Mouse (Mus musculus): ENCODE data around the gene Hist1h3c. TPM values are rescaled to one million over a fixed set of nuclear protein-coding genes. Genes with fewer than 3 reads are reported as not detected.
"Not testable (repeated sequence)": the region's sequence is repeated elsewhere in the genome, so short reads cannot be mapped to it uniquely, and the experiment has no call there.

Gene Hist1h3c
- total RNA-seq (2014; fragmentation: Nextera tagmentation) (24.5 and 38.0 TPM in 2 replicates), total RNA-seq (2017) (507 and 886 TPM in 2 replicates)

DNA sequence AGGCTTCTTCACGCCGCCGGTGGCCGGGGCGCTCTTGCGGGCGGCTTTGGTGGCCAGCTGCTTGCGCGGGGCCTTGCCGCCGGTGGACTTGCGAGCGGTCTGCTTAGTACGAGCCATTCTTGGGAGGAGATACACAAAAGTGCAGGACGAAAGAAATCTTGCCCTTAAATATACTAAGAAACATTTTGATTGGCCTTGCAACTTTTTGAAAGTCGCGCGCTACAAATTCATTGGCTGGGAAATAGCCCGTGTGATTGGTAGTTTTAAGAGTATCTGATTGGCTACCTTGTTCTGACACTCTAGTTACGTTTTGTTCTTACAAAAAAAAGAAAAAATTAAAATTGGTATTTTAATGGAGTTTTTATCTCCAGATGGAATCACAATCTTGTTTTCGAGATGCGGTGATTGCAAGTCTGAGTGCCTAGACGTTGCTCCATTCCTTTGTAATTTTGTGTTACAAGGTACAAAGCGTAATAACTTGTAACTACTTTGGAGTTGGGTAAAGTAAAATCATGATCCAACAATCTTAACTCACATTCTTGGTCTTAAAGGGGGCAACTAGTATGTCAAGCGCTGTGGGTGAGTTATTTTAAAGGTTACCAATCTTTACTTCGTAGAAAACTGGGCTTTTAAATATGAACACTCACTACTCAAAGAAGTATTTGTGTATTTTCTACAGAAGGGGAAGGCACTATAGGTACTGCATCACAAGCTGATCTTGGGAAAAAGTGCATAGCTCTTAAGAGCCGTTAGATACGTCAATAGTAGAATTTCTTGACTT is at the start of gene Hist1h3c:
Hist1h3c (minus strand) TSS at position 222 of the 781 bp plus-strand sequence.
- ATAC-seq (replicated peaks; ENCODE audit: poor library complexity, severe bottlenecking): peak; percentile 50

DNA sequence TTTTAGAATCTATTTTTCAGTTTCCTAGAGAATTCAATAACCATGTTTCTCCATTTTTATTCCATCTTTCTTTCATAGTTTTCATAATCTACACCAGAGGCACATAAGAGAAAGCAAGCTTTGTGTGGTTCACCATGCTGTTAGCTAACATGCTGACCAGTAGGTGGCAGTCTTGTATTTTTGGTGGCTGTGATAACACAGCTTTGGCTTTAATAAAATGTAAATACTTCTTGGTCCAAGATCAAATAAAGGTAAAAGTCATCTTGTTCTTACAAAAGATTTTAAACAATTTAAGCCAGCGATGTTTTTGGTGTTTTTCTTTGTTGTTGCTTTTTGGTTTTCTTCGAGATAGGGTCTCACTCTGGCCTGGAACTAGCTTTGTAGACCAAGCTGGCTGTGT is 47.1 kb upstream of the Hist1h3c start:
- ATAC-seq (replicated peaks; ENCODE audit: poor library complexity, severe bottlenecking): peak; percentile 63

DNA sequence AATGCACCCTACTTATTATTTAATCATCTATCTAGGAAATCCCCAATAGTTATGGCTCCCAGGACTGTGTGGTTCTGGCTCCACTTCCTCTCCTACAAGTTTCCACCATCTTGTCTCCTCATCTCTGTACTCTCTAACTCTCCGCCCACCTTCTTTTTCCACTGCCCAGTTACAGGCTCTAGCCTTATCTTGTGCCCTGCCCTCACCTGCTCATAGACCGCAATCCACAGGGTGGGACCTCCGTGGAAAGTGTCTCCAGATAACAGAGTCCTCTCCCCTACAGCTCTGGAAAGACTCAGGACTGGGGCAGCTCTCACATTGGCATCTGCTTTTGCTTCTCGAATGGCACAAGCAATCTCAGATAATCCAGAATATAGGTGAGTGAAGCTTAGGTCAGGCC is 33.6 kb upstream of the Hist1h3c start:
- no peak for ATAC-seq (replicated peaks; ENCODE audit: poor library complexity, severe bottlenecking)

DNA sequence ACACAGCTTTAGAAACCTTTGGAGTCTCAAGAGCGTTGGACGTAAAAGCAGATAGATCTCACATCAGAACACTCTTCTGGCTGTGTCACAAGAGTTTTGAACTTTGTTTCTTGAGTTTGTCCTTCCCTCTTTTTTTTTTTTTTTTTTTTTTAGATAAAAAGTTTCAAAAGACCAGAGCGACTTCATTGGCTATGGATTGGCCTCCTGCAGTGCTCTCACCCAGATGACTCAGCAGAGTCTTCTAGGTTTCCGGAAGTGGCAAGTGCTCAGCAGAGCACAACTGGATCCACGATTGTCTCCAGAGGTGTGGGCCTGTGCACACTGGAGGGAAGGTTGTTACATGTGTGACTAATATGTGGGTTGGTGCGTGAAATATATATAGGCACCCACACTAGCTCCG is 32.9 kb upstream of the Hist1h3c start:
- ATAC-seq (replicated peaks; ENCODE audit: poor library complexity, severe bottlenecking): peak; percentile 95

DNA sequence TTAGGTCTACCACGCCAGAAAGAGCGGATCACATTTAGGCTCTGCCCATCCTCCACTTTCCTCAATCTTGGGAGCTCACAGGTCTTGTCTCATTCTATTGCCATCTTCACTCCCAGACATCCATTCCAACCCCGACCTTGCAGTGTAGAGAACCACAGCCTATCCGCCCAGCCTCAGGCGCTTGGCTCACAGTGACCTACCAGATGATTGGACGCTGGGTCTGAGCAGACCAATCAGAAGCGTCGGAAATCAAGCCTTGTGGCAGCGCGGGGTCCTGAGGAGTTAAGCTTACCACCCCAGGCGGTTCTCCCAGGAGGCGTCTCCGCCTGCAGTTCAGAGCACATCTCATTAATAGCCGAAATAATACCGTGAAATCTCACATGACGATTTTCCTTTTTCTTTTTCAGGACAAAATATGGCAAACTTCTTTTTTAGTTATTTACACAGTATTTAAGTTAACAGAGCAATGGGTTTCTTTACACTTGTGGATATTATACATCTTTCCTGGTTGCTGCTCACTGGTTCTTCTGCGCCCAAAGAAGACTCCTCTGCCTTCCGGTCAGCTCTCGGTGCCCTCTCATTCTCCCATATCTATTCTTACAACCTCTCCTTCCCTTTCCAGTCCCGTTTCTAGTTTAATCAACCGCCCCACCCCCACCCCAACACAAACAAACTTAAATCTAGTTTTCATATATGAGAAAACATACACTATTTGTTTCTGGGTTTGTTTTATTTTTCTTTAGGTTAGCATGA is 27.3 kb upstream of the Hist1h3c start:
- ATAC-seq (replicated peaks; ENCODE audit: poor library complexity, severe bottlenecking): peak; percentile 65

DNA sequence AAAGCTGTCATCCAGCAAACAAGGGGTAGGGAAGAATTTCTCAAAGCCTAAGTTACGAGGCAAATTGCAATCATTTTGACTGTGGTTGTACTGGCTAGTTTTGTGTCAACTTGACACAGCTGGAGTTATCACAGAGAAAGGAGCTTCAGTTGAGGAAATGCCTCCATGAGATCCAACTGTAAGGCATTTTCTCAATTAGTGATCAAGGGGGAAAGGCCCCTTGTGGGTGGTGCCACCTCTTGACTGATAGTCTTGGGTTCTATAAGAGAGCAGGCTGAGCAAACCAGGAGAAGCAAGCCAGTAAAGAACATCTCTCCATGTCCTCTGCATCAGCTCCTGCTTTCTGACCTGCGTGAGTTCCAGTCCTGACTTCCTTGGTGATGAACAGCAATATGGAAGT is 24.2 kb upstream of the Hist1h3c start, which contains the start of gene Trim38:
Trim38 (plus strand) TSS at position 301 of the 400 bp plus-strand sequence.
- not testable (repeated sequence) for ATAC-seq (replicated peaks; ENCODE audit: poor library complexity, severe bottlenecking)

DNA sequence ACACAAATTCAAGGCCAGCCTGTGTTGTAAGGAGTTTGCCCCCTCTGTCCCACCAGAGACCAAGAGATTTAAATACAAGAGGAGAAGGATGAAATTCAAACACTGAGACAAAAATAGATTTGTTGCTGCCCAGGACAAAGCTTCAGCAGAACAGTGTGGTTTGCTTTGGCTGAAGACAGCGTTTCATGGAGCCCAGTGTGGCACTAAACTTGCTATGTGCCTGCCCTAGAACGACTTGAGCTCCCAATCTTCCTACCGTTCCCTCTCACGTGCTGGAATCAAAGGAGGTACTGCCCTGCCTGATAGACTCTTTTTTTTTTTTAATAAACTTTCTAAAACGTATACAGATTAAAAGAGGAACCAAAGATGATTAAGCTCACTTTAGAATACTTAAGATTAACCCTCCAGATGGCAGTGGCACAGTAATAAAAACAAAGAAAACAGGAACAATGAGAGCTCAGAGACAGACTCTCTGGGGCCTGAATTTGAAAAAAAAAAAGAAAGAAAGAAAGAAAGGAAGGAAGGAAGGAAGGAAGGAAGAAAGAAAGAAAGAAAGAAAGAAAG is 23.5 kb upstream of the Hist1h3c start:
- ATAC-seq (replicated peaks; ENCODE audit: poor library complexity, severe bottlenecking): peak; percentile 46

DNA sequence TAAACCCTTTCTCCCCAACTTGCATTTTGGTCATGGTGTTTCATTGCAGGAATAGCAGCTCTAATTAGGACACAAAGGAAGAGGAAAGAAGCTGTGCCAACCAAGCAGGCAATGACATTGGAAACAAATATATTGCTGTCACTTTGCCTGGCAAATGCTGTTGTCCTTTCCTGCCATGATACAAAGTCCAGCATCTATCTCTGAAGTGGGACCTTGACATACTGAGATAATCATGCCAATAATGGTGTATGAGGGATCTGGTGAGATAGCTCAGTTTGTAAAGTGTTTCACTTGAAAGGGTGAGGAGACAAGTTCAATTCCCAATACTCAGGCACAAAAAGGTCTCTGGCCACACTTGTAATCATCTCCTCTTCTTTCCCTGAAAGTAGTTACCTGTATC is 21.4 kb upstream of the Hist1h3c start:
- no peak for ATAC-seq (replicated peaks; ENCODE audit: poor library complexity, severe bottlenecking)

DNA sequence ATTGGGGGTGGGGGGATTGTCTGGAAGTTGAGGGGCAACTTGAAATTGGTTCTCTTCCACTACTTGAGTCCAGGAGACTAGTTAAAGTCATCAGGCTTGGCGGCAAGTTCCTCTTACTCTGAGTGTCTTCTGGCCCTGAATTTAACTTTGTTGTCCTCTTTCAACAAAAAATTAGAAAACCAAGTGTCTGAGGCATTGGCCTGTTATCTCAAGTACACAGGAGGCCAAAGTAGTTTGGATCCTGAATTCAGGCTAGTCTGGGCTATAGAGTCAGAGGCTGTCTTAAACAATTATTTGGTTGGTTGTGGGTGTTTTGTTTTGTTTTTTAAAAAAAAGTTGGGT is 19.7 kb upstream of the Hist1h3c start:
- ATAC-seq (replicated peaks; ENCODE audit: poor library complexity, severe bottlenecking): no peak

DNA sequence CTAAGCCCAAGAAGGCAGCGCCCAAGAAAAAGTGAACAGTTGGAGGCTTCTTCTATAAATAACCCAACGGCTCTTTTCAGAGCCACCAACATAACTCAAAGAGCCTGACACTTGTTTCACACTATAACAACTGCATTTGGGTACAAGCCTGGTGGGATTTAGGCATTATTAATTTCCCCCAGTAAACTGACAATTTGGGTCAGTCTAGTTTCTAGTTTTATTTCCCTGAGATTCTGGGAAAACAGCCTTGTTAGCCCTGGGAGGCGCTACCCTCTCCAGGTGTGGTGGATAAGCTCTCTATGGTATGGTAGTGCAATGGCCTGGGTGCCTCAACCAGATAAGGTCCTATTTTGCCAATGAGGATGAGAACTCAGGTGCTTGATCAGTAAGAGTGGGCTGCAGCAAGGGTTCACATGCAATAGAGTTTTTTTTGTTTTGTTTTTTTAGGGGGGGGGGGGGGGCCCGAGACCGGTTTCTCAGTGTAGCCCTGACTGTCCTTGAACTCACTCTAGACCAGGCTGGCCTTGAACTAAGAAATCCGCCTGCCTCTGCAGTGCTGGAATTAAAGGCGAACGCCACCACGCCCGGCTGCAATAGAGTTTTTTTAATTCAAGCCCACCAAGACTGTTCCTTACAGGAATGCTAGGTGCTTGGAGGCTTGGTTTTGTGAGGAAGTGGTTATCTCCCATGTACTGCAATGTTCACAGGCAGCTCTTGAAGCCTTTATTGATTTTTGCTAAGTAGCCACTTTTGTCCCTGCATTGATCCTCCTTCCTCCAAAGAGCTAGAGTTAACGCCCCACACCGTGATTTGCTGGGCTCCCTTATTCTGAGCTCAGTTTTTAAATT is 19.1 kb upstream of the Hist1h3c start:
- no peak for ATAC-seq (replicated peaks; ENCODE audit: poor library complexity, severe bottlenecking)

DNA sequence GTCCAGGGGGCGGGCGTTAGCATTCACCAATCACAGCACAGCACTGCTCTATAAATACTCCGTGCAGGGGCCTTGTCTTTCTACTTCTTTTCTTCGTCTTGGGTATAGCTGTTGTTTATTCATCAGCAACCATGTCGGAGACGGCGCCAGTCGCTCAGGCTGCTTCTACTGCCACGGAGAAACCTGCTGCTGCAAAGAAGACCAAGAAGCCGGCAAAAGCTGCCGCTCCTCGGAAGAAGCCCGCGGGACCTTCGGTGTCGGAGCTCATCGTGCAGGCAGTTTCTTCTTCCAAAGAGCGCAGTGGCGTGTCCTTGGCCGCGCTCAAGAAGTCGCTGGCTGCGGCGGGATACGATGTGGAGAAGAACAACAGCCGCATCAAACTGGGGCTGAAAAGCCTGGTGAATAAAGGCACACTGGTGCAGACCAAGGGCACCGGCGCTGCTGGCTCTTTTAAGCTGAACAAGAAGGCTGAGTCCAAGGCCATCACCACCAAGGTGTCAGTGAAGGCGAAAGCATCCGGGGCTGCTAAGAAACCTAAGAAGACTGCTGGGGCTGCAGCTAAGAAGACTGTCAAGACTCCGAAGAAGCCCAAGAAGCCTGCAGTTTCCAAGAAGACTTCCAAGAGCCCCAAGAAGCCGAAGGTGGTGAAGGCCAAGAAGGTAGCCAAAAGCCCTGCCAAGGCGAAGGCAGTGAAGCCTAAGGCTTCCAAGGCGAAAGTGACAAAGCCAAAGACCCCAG is 18.4 kb upstream of the Hist1h3c start, which contains the start of gene Hist1h1a:
Hist1h1a (plus strand) TSS at position 81 of the 738 bp plus-strand sequence.
- ATAC-seq (replicated peaks; ENCODE audit: poor library complexity, severe bottlenecking): peak; percentile 49

DNA sequence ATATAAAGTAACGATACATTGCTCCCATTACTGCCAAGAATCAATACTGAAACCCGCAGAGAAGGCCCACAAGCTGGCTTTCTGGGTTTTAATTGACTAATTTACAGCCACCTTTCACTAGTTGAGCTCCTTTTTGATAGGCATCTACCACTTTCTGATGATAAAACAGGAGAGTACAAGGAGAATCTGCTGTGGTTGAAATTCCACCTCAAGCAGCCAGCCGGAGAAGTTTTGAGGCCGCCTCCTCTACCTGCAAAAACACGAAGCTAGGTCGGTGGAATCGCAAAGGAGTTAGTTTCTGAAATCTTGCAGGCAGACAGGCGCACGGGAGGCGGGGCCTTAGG is 17.8 kb upstream of the Hist1h3c start:
- no peak for ATAC-seq (replicated peaks; ENCODE audit: poor library complexity, severe bottlenecking)

DNA sequence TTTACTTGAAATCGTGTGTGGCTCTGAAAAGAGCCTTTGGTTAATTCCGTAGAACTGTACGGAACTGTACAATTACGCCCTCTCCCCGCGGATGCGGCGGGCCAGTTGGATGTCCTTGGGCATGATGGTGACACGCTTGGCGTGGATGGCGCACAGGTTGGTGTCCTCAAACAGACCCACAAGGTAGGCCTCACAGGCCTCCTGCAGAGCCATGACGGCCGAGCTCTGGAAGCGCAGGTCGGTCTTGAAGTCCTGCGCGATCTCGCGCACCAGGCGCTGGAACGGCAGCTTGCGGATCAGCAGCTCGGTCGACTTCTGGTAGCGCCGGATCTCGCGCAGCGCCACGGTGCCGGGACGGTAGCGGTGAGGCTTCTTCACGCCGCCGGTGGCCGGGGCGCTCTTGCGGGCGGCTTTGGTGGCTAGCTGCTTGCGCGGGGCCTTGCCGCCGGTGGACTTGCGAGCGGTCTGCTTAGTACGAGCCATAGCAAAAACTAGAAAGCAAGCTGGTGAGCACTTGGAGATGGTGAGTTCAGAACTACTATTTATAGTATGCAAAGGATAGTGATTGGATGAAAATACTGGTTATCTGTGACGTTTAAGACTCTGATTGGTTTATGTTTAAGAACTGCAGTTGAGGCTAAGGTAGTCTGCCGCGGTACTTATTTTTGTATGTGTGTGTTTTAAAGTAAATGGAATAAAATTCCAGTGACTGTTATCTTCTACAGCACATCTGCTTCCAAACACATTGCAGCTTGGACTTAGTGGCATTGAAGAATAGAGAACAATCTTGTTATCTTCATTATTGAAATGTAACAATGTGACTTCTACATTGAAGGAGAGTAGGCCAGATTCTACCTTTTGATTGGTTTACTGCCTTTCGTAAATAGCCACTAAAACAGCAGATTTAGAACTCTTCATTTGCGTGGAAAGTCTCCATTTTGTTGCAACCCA is 16.7 kb upstream of the Hist1h3c start, which contains the start of gene Hist1h3a:
Hist1h3a (minus strand) TSS at position 516 of the 951 bp plus-strand sequence.
- ATAC-seq (replicated peaks; ENCODE audit: poor library complexity, severe bottlenecking): peak; percentile 33

DNA sequence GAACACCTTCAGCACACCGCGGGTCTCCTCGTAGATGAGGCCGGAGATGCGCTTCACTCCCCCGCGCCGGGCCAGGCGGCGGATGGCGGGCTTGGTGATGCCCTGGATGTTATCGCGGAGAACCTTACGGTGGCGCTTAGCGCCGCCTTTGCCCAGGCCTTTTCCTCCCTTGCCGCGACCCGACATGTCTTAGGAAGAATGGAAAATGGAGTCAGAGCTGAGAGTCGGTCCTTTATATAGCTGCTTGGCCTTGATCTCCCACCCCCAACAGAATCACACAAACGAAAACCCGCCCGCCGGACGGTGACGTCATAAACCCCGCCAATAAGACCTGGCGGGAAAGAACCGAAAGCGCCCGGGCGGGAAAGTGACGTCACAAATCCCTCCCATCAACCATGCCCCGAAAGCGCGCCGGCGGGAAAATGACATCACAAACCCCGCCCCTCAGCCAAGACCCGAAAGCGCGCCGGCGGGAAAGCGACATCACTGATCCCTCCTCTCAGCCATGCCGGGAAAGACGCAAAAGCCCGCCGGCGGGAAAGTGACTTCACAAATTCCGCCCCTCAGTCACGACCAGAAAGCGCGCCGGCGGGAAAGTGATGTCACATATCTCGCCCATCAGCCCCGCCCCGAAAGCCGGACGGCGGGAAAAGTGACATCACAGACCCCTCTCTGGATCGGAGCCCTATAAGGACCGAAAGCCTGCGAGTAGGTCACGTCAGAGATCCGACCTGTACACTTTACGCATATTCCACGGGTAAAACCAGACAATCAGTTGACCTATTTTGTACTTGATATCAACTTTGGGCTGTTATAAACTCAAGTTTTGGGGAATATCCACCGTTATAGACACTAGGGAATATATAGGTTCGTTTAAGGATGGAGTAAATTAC is 15.8 kb upstream of the Hist1h3c start, which contains the start of gene Hist1h4a:
Hist1h4a (minus strand) TSS at position 259 of the 893 bp plus-strand sequence.
- ATAC-seq (replicated peaks; ENCODE audit: poor library complexity, severe bottlenecking): peak; percentile 51

DNA sequence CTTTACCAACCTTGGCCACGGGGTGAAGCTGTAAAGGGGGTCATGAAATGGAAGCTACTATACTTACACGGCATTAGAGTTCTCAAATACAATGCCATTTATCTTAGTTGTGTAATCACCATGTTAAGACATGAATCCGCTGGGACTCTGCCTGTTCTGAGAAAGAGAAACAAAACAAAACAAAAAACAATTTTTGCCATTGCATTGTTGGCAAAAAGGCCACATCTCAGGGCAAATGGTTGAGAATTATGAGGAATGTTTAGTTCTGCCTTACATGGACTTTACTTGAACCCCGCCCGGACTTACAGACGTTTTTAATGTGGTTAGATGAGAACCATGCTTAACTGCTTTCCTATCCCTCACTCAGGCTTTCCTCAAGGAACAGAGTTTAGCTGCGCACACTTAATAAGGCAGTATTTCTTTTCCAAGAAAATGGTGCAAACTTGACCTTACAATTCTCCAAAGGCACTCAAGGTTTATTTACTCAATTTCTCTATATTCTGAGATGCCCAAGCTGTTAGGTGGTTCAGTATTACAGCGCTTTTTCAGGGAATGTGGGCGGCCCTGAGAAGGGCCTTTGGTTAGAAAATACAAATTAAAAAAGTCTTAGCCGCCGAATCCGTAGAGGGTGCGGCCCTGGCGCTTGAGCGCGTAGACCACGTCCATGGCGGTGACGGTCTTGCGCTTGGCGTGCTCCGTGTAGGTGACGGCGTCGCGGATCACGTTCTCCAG is 15.0 kb upstream of the Hist1h3c start:
- 0 out of 2 replicates have a peak, but pooled peaks have one; percentile 3 for ATAC-seq (replicated peaks; ENCODE audit: poor library complexity, severe bottlenecking)

DNA sequence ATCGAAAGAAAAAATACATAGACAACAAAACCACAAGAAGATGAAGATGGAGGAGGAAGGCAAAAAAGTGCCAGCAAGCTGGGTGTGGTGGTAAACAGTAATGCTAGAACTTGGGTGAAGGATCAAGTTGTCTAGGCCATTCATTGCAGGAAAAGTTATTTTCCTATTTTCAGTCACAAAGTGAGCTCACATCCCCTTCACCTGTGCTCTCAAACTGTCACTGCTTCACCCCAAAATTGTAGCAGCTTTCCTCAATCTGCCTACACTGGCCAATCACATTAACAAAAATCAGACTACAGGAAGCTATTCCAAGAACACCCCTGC is 14.5 kb upstream of the Hist1h3c start:
- no peak for ATAC-seq (replicated peaks; ENCODE audit: poor library complexity, severe bottlenecking)

DNA sequence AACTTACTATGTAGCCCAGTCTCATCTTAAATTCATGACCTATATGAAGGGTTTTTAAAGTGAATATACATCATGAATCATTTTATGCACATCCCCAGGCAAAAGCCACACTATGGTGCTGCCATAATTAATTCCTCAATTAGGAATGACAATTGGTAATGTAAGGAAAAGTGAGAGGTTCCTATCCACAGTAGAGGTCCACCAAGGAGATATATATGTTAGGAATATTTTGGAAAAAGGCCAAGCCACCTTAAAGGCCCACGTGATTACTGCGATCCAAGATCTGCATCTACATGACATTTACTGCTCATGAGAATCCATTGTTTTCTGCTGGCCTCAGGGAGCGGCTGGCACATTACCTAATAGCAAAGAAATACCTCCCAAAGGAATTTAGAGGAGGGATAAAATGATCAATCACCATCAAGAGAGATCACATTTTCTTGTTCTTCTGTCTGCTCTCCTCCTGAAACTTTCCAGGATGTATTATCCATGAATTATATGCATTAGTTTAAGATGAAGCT is 13.9 kb upstream of the Hist1h3c start:
- ATAC-seq (replicated peaks; ENCODE audit: poor library complexity, severe bottlenecking): no peak
